In the genomic region with DNA sequence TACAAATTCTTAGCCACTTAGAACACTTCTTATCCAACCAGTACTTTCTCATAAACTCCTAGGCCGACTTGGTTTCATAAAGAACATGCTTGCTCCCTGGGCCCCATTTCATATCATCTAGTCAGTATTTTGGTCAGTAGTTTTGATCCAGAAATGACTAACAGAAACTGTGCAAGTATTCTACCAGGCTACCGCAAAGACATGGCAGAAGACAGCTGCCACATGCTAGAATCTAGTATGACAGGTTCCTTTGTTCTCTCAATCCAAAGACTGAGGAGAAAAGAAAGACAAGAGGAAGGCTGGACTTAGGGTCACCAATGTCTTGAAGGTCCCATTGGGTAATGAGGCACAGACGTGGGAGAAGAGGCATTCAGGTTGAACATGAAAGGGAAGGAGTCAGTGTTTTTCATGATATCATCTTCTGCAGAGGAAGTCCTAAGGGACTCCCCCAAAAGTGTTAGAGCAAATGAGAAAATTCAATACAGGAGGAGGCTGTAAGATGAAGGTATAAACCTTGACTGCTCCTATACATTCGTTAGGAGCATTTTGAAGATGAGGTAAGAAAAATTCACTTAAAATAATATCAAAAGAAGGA, we compare ENCODE assay signal across 1 mouse cellular context.
TF ChIP-seq lines count a peak whose summit lies in the region.

No protein-coding gene starts in this region.

TF ChIP-seq in CH12.LX, 34 proteins besides CTCF, POLR2A, EP300 and RAD21 (continued from another document):
- TF ChIP-seq ZKSCAN1 (IDR thresholded peaks at IDR 0.05; ENCODE audit: borderline replicate concordance, low read depth, low read length): no peak
